Mouse (Mus musculus) myocyte (in vitro differentiated cells): ENCODE results near the gene A330070K13Rik.

ENCODE experiments used
- POLR2A ChIP-seq: IDR thresholded peaks from one replicate; pipeline ENCODE4 v1.6.1; 2011; ENCODE audit warnings: low read depth, mild to moderate bottlenecking, control low read depth, moderate library complexity; ENCODE audit not compliant: insufficient read length
- USF1 ChIP-seq: IDR thresholded peaks from one replicate; pipeline ENCODE4 v1.6.1; 2011; ENCODE audit warnings: low read depth, mild to moderate bottlenecking, control low read depth, moderate library complexity

- TF ChIP-seq POLR2A, result no peak
- no peak for TF ChIP-seq USF1
These were observed 15.2 kb downstream of the A330070K13Rik start, which contains the start of gene Caln1 for GRCm38 (mm10) chr5:130369237-130369636.
